Mouse (Mus musculus) heart, adult 2 months (tissue): ENCODE results near the gene Actr3.

Experiments
- CTCF ChIP-seq: fragments of 200-600 bp; IDR thresholded peaks from 2 replicates; pipeline ENCODE4 v1.8.1; 2022; ENCODE audit warnings: antibody characterized with exemption, mild to moderate bottlenecking, moderate library complexity
- EP300 ChIP-seq: fragments of 200-500 bp; IDR thresholded peaks from 2 replicates; pipeline ENCODE4 v1.6.1; 2011; ENCODE audit warnings: low read depth, low read length, control low read depth; ENCODE audit not compliant: insufficient read depth
- POLR2A ChIP-seq: fragments of 200-500 bp; IDR thresholded peaks from 2 replicates; pipeline ENCODE4 v1.6.1; 2011; ENCODE audit warnings: mild to moderate bottlenecking, low read depth, low read length, control low read depth; ENCODE audit not compliant: insufficient read depth

- TF ChIP-seq CTCF, result no peak
- TF ChIP-seq POLR2A, result no peak
- no peak for TF ChIP-seq EP300
Observed at GRCm38 (mm10) chr1:125473866-125474265, 38.3 kb upstream of the Actr3 start.
